Mouse (Mus musculus) lung, postnatal 0 days (tissue): ENCODE measurements around the gene Tcf3.

Source experiments
- CTCF ChIP-seq: IDR thresholded peaks from 2 replicates; pipeline ENCODE4 v1.5.1; 2016; ENCODE audit warnings: antibody characterized with exemption, mild to moderate bottlenecking
- EP300 ChIP-seq: IDR thresholded peaks from 2 replicates; pipeline ENCODE4 v1.6.1; 2016; ENCODE audit warnings: antibody characterized with exemption, mild to moderate bottlenecking, control low read depth

DNA sequence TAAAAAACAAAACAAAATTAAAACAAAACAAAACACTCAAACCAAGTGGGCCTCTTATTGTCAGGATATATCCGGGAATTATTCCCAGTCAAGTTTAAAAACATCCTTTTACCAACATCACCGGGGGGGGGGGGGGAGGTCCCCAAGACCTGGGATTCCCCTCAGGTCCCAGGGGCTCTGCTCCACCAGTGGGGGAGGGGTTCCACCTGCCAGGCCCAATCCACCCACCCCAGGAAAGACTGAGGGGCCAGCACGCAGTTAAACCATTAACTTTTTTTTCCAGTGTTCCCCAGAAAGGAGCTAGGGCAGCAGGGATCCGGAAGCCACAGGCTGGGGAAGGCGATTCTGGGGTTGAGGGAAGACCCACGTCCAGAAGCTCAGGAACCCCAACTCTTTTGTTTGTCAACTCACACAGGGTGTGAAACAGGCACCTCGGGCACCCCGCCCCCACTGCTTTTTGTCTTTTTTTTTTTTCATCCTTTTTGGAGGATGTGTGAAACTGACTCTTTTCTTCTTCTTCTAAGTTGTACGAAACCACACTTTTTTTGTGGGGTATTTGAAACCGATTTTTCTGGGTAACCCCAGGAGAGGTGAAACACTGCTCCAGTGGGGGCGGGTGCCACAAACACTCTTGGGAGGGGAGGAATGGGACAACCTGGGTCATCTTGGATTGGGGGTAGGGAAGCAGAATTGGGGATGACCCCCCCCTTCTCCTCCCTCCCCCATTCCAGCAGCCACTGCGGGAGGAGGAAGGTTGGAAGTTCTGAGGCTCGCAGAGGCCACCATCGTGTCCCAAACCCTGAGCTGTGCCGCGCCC is 1.7 kb downstream of the Tcf3 start:
- TF ChIP-seq CTCF (no peak), EP300 (no peak)
